Mouse (Mus musculus): Measurements from ENCODE around the gene Znhit6.

DNA sequence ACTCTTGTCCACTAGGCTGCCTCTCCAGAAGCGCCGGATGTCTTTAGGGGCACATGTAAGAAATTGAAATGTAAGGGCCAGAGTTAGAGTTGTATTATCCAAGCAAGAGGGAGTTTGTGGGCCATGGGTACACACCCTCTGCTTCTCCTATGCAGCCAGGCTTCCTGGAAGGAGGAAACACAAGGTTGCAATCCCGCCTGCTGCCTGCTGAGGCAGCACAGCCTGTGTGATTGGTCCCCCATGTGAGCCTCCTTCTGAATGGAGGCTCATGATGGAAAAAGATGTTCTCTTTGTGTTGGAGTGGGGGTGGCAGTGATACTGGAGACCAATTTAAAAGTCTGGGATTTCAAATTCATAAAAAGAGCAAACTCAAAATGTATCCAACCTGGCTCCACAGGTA is 51.8 kb downstream of the Znhit6 start:
- no peak for TF ChIP-seq POLR2A (IDR thresholded peaks at IDR 0.05; ENCODE audit: insufficient read depth, low read length)
- peak; percentile 62 for TF ChIP-seq CTCF (IDR thresholded peaks at IDR 0.05; ENCODE audit: low read depth, low read length)
- TF ChIP-seq EP300 (IDR thresholded peaks at IDR 0.05; ENCODE audit: insufficient read depth, low read depth, low read length), result no peak
